Mouse (Mus musculus): Measurements from ENCODE around the gene Diras1.

The Diras1 gene

DNA sequence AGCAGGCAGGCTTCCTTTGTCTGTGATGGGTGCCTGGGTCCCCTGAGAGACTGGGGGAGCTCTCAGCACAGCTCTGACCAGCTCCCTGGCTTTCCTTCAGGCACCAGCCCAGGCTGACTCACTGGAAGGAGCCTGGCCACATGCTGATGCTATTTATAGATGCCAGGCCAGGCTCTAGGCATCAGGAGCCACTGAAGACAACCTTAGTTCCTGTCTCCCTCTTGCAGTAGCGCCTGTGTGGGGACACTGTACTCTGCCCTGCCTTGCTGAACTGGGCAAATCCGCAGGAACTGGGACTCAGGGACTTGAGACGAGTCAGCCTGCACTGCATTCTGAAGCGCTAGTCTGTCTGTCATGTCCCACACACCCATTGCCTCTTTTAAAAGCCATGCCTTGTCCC, 1.9 kb upstream of the Diras1 start:
- DNase-seq: no peak

GRCm38 (mm10) chr10:81026857-81027256, 1.4 kb upstream of the Diras1 start:
- no peak for DNase-seq

DNA sequence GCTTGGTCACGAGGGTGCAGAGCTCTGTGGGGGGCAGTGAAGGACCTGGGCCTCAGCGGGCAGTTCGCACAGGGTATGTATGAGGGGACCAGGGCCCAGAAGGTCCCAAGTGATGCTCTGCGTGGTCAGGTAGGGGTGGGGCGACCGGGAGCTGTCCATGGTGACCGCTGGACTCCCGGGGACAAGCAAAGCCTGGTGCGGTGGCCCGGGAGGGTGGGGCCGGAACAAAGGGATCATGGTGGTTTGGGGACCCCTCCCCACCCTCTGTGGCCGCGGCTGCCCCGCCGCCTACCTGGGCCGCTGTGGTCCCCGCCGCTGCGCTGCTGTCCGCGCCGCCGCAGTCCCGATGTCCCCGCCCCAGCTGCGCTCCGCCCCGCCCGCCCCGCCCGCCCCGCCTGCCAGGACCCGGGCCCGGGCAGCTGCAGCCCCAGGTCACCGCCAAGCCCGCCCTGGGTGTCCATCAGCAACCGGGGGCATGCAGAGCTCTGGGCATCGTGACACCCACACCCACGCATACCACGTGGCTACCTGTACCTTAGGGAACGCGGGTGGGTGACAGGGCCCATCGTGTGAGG, 328 bp downstream of the Diras1 start:
- no peak for DNase-seq

DNA sequence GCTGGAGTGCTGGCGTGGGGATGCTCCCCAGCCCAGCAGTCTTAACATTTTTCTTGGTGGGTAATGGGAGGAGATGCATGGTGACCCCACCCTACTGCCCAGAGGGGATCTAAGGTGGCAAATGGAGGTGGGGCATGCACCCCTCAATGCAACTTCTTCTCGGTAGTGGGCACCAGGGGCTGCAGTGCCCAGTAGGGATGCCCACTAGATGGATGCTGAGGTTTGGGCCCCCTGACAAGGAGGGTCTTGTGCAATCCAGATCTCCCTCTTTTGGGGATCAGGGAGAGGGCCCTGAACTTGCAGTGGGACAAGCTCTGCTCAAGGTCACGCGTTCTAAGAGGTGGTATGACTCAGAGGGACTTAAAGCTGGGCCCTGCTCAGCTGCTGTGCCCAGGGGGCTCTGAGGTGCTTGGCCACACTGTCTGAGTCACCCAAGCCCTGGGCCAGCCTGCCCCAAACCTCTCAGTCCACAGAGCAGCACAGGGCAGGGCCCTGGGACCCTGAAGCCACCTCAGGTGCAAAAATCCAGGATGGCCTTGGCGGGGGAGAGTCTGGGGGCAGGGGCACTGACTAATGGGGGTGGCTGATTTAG, 1.0 kb downstream of the Diras1 start:
- DNase-seq: no peak

GRCm38 (mm10) chr10:81022744-81023143, 2.7 kb downstream of the Diras1 start:
- DNase-seq: no peak

DNA sequence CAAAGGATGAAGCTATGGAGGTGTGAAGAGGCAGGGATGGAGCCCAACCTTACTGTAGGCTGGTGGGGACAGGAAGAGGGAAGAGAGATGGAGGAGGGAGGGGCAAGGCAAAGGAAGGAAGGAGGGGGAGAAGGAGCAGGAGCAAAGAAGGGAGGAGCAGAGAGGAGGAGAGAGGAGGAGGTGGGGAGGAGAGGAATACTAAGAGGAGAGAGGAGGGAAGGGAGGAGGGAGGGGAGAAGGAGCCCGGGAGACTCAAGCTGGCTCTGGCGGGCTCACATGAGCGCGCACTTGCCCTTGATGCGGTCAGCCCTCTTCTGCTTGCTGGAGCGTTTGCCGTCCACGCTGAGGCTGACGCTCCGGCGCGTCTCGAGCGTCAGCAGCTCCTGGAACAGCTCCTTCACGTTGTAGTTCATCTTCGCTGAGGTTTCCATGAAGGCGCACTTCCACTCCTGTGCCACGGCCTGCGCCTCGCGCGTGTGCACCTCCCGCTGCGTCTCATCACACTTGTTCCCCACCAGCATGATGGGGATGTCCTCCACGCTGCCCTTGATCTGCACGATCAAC, 3.8 kb downstream of the Diras1 start:
- DNase-seq: no peak

- no peak for DNase-seq
Observed at GRCm38 (mm10) chr10:81020207-81020606, 5.3 kb downstream of the Diras1 start.

DNA sequence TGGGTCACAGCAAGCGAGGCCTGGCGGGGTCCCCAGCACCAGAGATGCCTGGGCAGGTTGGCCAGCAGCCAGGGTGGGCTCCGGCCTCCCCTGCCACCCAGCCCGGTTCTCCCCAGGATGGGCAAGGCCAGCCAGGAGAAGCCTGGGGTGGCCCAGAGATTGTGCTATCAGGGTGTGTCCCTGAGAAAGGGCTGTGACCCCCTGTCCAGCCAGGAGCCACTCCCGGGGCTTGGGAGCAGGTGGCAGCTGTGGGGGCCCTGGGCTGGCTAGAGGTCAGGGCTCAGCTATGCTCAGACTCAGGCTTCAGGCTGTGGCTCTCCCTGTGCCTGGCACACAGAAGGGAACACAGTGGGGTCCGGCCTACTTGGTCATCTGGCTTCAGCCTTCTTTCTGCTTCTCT, 5.8 kb downstream of the Diras1 start:
- no peak for DNase-seq

DNA sequence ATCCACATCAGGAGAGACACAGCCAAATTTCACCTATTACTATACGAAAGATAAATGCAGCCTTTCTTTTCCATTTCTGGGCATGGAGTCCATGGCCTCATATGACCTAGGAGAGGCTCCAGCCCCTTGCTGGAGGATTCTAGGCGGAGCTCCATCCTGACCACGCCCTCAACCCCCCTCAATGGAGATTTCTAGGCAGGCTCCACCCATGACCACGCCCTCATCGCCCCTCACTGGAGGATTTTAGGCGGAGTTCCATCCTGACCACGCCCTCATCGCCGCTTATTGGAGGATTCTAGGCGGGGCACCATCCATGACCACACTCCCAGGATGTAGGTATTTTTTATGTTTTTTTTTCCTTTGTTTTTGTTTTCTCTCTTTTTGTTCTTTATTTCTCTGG, 7.1 kb downstream of the Diras1 start:
- peak; percentile 30 for DNase-seq

DNA sequence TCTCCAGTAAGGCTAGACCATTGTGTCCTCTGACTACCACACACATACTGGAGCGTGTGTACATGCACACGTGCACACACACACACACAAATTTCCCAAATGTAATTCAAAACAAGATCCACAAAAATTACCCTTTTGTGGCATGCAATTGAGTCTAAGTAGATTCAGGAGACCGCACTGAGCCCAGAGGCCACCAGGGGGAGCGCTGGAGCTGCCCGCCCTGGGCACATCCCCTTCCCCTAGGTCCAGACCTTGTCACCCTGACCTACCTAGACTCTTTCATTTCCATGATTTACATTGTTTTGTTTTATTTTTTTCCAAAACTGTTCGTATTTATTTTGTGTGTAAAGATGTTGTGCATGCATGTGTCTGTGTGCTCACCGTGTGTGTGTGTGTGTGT, 8.8 kb downstream of the Diras1 start:
- peak; percentile 77 for DNase-seq

DNA sequence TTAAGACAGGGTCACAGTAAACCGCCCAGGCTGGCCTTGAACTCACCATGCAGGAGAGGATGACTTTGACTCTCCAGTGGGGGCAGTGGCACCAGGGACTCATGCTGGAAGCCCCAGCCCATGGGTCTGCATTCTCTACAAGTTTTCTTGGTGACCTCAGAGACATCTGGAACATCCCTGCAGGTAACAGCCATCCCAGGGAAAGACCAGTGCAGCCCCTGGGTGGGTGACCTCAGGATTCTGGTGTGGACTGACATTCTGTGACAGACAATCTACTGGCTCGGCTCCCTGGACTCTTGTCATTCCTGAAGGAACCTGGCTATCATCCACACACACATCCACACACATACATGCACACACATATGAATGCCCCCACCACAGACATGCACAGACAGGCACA, 9.8 kb downstream of the Diras1 start:
- DNase-seq: no peak

DNA sequence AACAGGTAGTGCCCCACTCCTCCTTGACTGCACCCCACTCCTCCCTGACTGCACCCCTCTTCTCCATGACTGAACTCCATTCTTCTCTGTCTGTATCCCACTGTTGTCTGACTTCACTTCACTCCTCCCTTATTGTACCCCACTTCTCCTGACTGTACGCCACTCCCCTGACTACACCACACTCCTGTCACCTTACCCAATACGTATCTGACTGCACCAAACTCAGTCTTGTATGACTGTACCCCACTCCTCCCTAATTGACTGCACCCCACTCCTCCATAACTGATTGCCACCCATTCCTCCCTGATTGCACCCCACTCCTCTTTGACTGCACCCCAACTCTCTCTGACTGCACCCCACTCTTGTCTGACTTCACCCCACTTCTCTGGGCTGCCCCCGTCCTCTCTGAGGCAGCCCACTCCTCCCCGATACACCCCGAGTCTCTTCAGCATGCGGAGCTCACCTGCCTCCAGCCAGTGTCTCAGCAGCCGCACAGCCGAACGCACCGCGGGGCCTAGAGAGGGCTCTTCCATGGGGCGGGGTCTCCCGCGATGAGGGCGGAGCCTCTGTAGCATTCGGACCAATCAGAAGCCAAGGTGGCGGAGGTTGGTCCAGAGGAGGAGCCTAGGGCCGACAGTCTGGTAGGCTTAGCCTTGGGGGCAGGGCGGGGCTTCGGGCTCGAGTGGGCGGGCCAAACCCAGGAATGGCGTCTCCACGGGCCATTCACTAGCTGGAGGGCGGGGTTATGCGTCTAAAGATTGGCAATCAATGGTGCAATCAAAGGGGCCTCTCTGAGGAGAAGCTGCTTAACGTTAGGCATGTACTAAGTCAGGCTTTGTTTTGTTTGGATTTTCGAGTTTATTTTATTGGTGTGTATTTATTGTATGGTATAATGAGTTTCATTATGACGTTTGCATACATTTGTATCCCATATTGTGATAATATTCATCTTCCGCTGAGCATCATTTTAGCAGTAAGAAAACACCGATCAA, 10.8 kb downstream of the Diras1 start, which contains the start of gene Gng7:
Gene Gng7, minus strand, starts transcription at position 553 of the 992 bp plus-strand sequence.
- peak; percentile 92 for DNase-seq

GRCm38 (mm10) chr10:81010851-81011250, 14.6 kb downstream of the Diras1 start:
- no peak for DNase-seq

DNA sequence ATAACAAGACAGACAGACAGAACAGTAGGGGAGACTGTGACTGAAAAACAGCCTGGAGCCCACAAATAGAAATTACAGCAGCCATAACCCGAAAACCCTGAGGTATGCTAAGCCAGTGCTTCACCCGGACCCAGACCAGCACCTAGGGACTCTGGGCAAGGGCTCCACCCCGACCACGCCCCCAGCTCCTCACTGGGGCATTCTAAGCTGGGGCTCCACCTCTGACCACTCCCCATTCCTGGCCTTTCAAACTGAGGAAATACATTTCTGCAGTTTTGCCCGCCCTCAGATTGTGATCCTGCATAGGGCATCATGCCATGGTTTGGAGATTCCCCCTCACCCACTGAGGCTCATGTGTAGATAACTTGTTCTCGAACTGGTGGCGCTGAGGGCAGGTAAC, 18.2 kb downstream of the Diras1 start:
- no peak for DNase-seq

DNA sequence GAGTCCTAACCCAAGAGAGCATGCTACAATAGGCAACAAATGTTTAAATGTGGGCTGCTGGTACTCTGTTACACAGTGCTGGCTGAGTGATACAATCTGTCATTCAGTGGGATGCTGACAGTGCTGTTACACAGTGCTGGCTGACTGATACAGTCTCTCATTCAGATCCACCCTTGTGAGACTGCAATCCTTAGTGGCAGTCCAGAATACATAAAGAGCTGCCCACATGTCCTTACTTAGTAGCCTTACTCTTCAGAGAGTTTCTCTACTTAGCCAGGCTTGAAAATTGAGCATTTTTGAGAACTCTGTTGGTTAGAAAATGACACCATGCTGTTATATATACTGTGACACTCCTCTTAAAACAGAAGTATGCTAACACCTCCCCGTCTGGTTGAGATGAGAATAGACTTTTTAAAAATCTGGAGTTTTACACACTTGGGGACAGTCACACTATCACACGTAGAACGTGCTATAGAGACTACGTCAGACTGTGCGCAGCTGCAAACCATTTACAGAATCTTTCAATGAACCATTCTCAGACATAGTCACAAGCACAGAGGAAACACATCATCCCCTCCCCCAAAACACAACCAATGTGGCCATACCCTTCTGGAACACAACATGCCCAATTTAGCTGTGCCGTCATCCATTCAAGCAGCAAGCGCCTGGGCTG, 19.3 kb downstream of the Diras1 start:
- DNase-seq: no peak

DNA sequence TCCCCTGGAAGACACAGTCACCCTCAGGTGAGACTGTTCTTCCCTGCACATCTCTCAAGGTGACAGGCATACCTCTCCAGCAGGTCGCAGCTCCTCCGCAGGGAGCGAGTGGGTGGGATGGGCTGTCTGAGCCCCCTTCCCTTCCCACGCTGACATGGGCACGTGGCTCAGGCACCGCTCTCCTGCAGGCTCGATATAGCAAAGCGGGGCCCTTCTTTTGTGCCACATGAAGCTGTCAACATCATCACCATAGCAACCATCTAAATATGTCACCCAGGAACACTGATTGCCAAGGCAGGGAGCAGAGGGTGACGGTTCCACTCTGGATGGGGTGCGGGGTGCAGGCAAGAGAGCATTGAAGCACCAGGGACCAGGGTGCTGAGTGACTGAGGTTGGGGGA, 24.3 kb downstream of the Diras1 start:
- DNase-seq: no peak

GRCm38 (mm10) chr10:81000197-81001062, 25.0 kb downstream of the Diras1 start:
- DNase-seq: no peak

DNA sequence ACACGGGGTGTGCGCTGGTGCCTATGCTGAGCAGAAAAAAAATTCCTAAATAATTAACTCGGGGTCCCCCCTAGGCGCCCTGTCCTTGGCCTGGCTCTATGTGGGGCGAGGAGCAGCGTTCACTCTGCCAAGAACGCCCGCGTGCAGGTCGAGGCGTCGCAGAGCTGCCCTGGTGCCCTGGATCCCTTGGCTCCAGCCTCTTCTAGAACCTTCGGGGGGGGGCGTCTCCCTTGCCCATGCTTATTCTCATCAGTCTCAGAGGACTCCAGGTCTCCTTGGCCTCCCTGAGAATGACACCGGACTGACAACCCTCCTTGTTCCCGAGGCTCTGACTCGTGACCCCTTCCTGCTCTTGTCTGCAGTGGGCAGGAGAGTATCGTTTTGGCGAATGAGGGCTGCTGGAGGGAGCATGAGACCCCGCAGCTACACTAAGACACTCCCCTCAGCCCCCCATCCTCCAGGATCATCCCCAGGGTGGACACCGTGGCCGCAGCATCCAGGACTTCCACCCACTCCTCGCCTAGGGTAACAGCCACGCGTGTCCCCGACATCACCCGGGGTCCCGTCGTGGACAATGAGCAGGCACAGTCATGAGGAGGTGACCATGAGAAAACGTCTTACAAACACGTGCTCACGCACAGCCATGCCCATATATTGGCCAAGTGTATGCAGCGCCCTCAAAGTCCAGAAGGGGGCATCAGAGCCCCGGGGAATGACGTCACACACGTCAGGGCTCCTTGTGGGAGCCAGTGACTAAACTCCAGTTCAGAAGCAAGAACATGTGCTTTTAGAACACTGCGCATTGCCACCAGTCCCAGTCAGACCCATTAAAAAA, 25.9 kb downstream of the Diras1 start:
- DNase-seq: peak; percentile 86

DNA sequence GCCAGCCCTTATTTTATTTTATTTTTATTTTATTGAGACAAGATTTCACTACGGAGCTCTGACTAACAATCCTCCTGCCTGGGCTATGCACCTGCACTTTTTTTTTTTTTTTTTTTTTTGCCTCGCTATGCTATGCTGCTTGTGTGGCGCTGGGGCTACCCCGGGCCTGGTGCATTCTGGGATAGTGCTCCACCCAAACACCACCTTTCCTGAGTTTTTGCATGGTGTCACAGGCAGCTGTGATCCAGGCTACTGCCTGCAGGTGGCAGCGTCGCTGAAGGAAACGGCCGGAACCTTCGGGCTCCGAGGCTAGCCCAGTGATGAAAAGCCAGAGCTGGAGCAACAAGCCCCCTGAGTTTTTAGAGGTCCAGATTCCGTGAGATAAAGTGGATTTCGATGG, 26.7 kb downstream of the Diras1 start:
- peak; percentile 54 for DNase-seq

- no peak for DNase-seq
Observed at GRCm38 (mm10) chr10:80998021-80998420, 27.4 kb downstream of the Diras1 start.

DNA sequence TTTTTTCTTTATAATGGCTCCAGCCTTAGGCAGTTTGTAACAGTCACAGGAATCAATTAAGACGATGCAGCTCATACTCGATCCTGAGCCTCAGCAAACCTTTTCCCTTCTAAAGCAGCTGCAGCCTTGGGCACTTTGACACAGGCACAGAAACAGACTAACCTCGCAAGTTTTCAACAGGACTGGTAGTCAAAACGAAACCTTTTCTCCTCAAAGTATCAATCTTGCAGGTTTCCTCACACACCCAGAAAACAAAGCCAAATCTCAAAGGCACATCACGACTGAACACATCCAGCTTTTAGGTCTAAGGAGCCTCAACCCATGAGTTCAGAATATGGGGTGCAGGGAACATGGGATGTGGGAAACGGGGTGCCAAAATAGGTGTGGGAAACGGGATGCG, 28.1 kb downstream of the Diras1 start:
- no peak for DNase-seq
